ENCODE assay signal across 8 mouse cellular contexts in the genomic region with DNA sequence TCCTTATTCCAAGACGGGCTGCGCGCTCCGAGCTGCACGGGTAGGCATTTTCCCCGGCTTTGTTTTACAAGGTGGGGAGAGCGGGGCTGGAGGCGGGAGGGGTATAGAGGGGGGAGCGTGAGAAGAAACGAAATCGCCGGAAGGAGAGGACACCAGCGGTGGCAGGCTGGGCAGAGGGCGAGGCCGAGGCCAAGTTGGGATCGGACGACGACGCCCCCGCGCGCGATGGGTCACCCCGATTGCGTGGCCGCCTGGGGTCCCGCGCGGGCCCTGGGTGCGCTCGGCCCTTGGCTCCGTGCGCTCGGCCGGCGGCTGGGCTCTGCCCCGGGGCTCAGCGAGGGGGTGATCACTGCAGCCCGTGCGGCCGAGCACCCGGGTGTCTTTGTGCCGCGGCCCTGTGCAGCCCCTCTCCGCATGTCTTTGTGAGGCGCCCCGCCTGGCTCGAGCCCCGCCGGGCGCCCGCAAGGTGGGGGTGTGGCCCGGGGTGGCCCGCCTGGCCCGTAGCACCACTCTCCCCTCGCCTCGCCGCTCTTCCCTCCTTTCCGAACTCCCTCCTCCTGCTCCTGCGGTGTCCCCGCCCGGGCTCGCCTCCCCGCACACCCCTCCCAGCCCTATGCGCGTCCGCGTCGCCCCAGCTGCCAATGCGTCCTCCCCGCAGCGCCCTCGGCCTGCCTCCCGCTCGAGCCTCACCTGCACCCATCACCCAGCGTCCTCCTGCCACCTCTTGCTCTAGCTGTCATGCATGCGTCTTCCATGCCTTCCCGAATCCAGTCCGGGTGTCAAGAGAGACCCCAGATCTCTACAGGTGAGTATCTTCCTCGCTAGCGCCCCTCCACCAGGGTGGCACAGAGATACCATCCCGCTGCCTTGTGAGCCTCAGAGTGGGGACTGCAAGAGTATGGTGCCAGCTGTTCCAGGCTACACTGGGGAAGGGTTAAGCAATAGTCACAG. TPM values are rescaled to one million over a fixed set of nuclear protein-coding genes. Genes with fewer than 3 reads are reported as not detected.
A peak's percentile ranks its signal among the peaks of the same experiment; 100 is the strongest.
DNase-seq lines count a peak whose midpoint lies in the region; ATAC-seq and TF ChIP-seq lines count a peak whose summit lies in the region.

No protein-coding gene starts in this region.

- H3K4me2 ChIP-seq in kidney, embryonic 14.5 days (replicated peaks; ENCODE audit: low read depth, low read length): peak overlapping the region; percentile 83
- peak overlapping the region; percentile 99 for H3K4me2 ChIP-seq in intestine, embryonic 15.5 days (replicated peaks)
- peak overlapping the region; percentile 99 for H3K4me2 ChIP-seq in limb, embryonic 15.5 days
- H3K4me2 ChIP-seq in myocyte (ENCODE audit: low read depth): peak overlapping the region; percentile 13

- H3K9ac ChIP-seq in kidney, embryonic 14.5 days (ENCODE audit: low read depth, low read length): peak overlapping the region; percentile 62
- H3K9ac ChIP-seq in intestine, embryonic 15.5 days: peak overlapping the region; percentile 58
- peak overlapping the region; percentile 61 for H3K9ac ChIP-seq in limb, embryonic 15.5 days

- peak overlapping the region; percentile 5 for H3ac ChIP-seq in myocyte (ENCODE audit: control insufficient read depth, insufficient read length)

- peaks cover 4% of the 10 kb centered on the region for H3K27me3 ChIP-seq in kidney, embryonic 14.5 days (ENCODE audit: control insufficient read depth, insufficient read depth, low read length)
- H3K27me3 ChIP-seq in intestine, embryonic 15.5 days (replicated peaks): peaks cover 17% of the 10 kb centered on the region
- H3K27me3 ChIP-seq in limb, embryonic 15.5 days: peaks cover 38% of the 10 kb centered on the region
- no peaks in the 10 kb centered on the region for H3K27me3 ChIP-seq in myocyte (ENCODE audit: control insufficient read depth, insufficient read depth, insufficient read length)

- no peak overlapping the region for H3K27ac ChIP-seq in kidney, embryonic 14.5 days (ENCODE audit: low read depth, low read length)
- H3K27ac ChIP-seq in intestine, embryonic 15.5 days: no peak overlapping the region
- no peak overlapping the region for H3K27ac ChIP-seq in limb, embryonic 15.5 days

- H3K4me3 ChIP-seq in kidney, embryonic 14.5 days (ENCODE audit: low read length): peak overlapping the region; percentile 45
- peak overlapping the region; percentile 66 for H3K4me3 ChIP-seq in intestine, embryonic 15.5 days (replicated peaks)
- H3K4me3 ChIP-seq in limb, embryonic 15.5 days: peak overlapping the region; percentile 66
- H3K4me3 ChIP-seq in myocyte: no peak overlapping the region

- H3K4me1 ChIP-seq in kidney, embryonic 14.5 days (ENCODE audit: control insufficient read depth, insufficient read depth, low read length): no peaks in the 10 kb centered on the region
- peaks cover 7% of the 10 kb centered on the region for H3K4me1 ChIP-seq in intestine, embryonic 15.5 days (replicated peaks)
- peaks cover 15% of the 10 kb centered on the region for H3K4me1 ChIP-seq in limb, embryonic 15.5 days

- peak; percentile 81 for ATAC-seq in kidney, embryonic 14.5 days (ENCODE audit: low FRiP score, low TSS enrichment)
- ATAC-seq in intestine, embryonic 15.5 days: peak; percentile 87
- ATAC-seq in limb, embryonic 15.5 days (ENCODE audit: insufficient number of reproducible peaks, low FRiP score, low TSS enrichment, low read depth): peak; percentile 68

- no peaks in the 10 kb centered on the region for H3K9me3 ChIP-seq in kidney, embryonic 14.5 days (ENCODE audit: control insufficient read depth, low read length)
- no peaks in the 10 kb centered on the region for H3K9me3 ChIP-seq in intestine, embryonic 15.5 days
- H3K9me3 ChIP-seq in limb, embryonic 15.5 days: no peaks in the 10 kb centered on the region

- no peak for DNase-seq in kidney, adult 9 months
- peak; percentile 75 to 81 for DNase-seq in cerebellum, postnatal 10 days
- DNase-seq in frontal cortex, postnatal 36 days (ENCODE audit: low spot score in 2 of 2): peak; percentile 61 to 62
- no peak for DNase-seq in natural killer cell, adult 2 months (ENCODE audit: low spot score in 2 of 2)

- WGBS in kidney, embryonic 14.5 days: 1% methylated on average over 55 of the region's 82 CpGs
- WGBS in intestine, embryonic 15.5 days: 2% methylated on average over 76 of the region's 82 CpGs
- WGBS in limb, embryonic 15.5 days: 1% methylated on average over 68 of the region's 82 CpGs

- H3K36me3 ChIP-seq in kidney, embryonic 14.5 days (ENCODE audit: control insufficient read depth, insufficient read depth, low read length): no peaks in the 10 kb centered on the region
- H3K36me3 ChIP-seq in intestine, embryonic 15.5 days: no peaks in the 10 kb centered on the region
- H3K36me3 ChIP-seq in limb, embryonic 15.5 days: no peaks in the 10 kb centered on the region
- H3K36me3 ChIP-seq in myocyte (ENCODE audit: control insufficient read depth, insufficient read depth): no peaks in the 10 kb centered on the region

- H3K79me2 ChIP-seq in myocyte (ENCODE audit: control insufficient read depth, insufficient read depth): no peaks in the 10 kb centered on the region

- no peak for TF ChIP-seq POLR2A in myocyte (IDR thresholded peaks at IDR 0.05; ENCODE audit: insufficient read length, low read depth)

TF ChIP-seq in myocyte, 11 proteins besides CTCF, POLR2A, EP300 and RAD21:
- TF ChIP-seq TCF3 (IDR thresholded peaks at IDR 0.05; ENCODE audit: insufficient read length, low read depth): no peak
- no peak for TF ChIP-seq MYOG (IDR thresholded peaks at IDR 0.05; ENCODE audit: control insufficient read depth in 1 of 3, insufficient read depth in 1 of 3, insufficient read length in 2 of 3, low read depth in 2 of 3)
- no peak for TF ChIP-seq REST (IDR thresholded peaks at IDR 0.05; ENCODE audit: insufficient read depth, insufficient read length)
- TF ChIP-seq CEBPB (IDR thresholded peaks at IDR 0.05; ENCODE audit: insufficient read depth, poor library complexity, severe bottlenecking): no peak
- TF ChIP-seq MYOD1 (IDR thresholded peaks at IDR 0.05; ENCODE audit: control insufficient read depth in 1 of 3, insufficient read length in 2 of 3, low read depth in 2 of 3): no peak
- TF ChIP-seq E2F4 (IDR thresholded peaks at IDR 0.05; ENCODE audit: insufficient read depth): no peak
- no peak for TF ChIP-seq POLR2AphosphoS2 (IDR thresholded peaks at IDR 0.05; ENCODE audit: insufficient read length, low read depth)
- TF ChIP-seq USF1 (IDR thresholded peaks at IDR 0.05; ENCODE audit: low read depth): no peak
- no peak for TF ChIP-seq MAX (IDR thresholded peaks at IDR 0.05; ENCODE audit: low read depth)
- TF ChIP-seq SRF (IDR thresholded peaks at IDR 0.05; ENCODE audit: control insufficient read depth, insufficient read length, low read depth): no peak
- no peak for TF ChIP-seq TCF12 (IDR thresholded peaks at IDR 0.05; ENCODE audit: insufficient read depth, poor library complexity, severe bottlenecking)
TF ChIP-seq in myocyte: peak in this region for 0.

RNA-seq across cellular contexts. Expression of gene Kcnk2, which starts 58.5 kb away (rescaled TPM):
- 1.1 and 2.2 TPM in 2 replicates for polyA plus RNA-seq in kidney, embryonic 14.5 days (2014; fragmentation: Nextera tagmentation; extraction: Ambion mirVana)
- 2.7 and 3.3 TPM in 2 replicates for polyA plus RNA-seq in intestine, embryonic 15.5 days (2015; fragmentation: Nextera tagmentation; extraction: Ambion mirVana)
- polyA plus RNA-seq in limb, embryonic 15.5 days (2015; fragmentation: Nextera tagmentation; extraction: Ambion mirVana): 7.2 and 9.3 TPM in 2 replicates
- 4.7 TPM for polyA plus RNA-seq in myocyte (2012; fragmentation: generic; extraction: Trizol)

Comparison
In these comparisons a context has a peak if more than half of its experiments do, and no peak if none do; other contexts are left out.
1. H3K4me2 ChIP-seq: peak in every context shown above with its lines; median percentile 99 in intestine, embryonic 15.5 days; 99 in limb, embryonic 15.5 days; 83 in kidney, embryonic 14.5 days; 13 in myocyte.
2. DNase-seq: peak in cerebellum, postnatal 10 days (2 of 2) and frontal cortex, postnatal 36 days (2 of 2); none in kidney, adult 9 months (single experiment) and natural killer cell, adult 2 months (0 of 2).
3. Peak in every context shown above with its lines, with median percentiles within 50 percentile points of each other: ATAC-seq and H3K9ac ChIP-seq.